Mouse (Mus musculus): ENCODE measurements at regions not wholly inside any gene's neighbourhood (a gene's known extent, or its start where the extent isn't known, plus 50 kb on each side); places are given as distances from the start of the nearest gene placed in this dataset.

DNA sequence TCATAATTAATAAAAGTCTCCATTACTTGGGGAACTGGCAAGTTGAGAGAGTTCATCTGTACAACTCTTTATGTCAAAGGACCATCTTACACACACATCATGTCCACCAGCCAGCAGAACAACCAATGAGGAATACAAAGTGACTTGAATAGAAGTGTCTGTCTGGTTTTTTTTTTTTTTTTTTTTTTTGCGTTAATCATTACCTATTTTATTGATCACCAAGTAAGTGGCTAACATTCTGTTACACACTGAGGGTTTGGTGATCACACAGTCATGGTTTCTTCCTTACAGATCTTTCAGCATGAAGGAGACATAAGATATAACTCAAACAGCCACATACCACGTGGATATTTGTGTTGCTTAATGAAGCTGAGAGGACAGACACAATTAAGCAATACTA lies 147.6 kb upstream of the Adamts3 start:
- no peak for DNase-seq (ENCODE audit: low read depth, low spot score)

DNA sequence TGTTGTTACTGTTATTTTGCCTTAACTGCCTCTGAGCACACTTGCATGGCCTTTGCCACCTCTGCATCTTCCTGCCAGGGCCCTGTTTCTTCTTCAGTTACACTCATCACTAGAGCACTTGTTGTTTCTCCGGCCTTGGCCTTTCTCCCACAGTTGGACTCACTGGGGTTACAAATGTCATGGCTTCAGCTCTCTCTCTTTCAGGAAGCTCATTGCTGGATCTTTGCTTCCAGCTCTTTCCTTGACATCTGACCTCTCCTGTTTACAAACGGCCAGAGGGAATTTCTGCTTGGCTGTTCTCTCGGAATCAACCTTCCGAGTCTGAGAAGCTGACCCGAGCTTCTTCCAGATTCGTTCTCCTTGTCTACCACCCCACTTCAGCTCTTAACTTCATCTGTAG lies 146.6 kb upstream of the Adamts3 start:
- DNase-seq (ENCODE audit: low read depth, low spot score) = no peak

DNA sequence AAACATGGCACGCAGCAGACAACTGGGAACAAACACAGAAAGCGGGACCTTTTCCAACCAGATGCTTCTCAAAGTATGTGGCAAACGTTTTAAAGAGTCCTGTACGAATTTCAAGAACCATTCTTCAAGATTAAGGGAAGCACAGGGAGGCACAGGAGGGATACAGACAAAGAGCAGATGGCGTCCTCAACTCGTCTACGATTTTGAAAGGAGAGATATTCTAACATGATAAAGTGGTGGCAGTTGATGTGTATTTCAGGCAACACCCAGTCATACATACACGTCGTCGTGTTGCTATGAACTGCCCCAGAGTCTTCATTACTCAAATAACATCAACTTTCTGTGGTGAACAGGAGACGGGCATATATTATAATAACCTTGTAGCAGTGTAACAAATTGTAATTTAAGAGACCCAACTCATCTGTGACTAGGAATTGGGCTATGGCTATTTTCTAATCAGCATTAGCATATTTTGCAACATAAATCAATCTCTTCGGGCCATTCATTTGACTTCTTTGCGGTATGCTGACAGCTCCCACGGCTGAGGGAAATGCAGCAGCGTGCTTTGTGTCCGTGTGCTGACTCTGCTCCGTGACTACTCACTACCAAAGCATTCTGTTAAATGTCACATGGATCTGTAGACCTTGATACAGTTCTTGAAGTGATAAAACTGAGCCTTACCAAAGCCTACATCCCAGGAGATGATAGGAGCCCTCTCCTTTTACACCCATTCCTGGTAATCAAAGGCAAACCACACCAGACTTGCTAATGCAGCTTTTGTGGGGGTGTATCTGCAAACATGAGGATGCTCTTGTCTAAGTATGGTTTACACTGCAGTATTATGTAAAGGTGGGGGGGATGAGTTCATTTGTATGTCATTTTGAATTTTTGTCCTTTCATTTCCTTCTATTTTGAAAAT lies 144.0 kb upstream of the Adamts3 start:
- DNase-seq (ENCODE audit: low read depth, low spot score) = no peak

DNA sequence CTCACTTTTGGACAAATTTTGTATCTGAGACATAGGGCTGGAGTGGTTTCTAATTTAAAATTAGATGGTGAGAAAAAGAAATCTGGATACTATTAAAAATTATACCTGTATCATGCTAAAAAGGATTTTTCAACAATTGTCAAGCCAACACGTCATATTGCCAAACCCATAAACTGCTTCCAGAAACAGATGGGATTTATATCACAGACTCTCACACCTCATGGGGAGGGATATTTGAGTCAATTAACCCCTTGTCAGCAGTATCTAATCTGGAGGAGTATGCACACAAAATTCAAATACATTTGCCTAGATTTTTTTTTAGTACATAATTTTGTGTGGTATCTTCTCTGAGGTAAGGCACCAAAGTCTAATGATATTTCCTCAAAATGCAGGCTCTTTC lies 138.3 kb upstream of the Adamts3 start:
- no peak for DNase-seq (ENCODE audit: low read depth, low spot score)

DNA sequence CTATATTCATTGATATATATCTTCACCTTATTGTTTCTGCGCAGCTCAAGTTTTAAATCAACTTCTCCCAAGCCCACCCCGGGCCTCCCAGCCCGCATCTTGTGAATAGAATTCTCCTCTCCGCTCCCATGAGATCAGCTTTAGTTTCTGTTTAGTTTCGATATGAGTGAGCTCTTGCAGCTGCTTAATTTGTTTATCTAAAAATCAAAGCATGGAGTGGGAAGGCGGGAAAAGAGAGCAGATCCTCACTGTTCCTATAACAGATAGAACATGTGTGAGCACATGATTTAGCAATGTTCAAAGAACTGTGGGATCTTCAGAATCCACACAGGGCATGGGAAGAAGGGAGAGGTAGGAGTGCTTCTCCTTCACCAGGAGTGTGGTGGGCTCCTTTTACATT lies 117.6 kb upstream of the Adamts3 start:
- DNase-seq (ENCODE audit: low read depth, low spot score) = no peak

DNA sequence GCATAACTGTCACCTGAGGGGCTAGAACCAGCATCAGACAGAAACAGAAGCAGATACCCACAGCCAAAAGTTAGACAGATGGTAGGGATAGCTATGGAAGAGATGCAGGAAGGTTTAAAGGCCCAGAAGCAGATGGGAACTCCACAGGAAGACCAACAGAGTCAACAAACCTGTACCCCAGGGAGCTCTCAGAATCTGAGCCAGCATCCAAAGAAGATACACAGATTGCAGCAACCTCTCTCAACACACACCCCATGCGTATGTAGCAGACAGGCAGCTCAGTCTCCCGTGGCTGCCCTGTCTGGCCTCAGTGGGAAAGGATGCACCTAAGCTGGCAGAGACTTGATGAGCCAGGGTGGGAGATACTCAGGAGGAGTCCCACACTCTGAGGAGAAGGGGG lies 108.4 kb upstream of the Adamts3 start:
- DNase-seq (ENCODE audit: low read depth, low spot score) = no peak

DNA sequence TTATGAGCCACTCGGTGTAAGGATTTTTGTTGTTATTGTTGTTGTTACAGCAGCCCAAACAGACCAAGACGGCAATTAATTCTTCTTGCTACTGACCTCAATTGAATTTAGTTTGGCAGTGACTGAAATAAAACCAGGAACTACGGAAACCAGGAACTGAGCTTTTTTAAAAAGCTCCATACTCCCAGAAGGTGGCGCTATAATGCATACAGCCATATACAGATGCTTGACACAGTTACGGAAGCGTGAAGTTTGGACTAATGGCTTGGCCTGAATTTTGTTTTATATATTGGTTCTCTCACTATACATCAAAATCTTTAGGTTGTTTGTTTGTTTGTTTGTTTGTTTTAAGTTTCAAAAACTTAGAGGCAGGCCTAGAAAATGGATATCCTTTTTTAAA lies 98.5 kb upstream of the Adamts3 start:
- DNase-seq (ENCODE audit: low read depth, low spot score) = no peak

DNA sequence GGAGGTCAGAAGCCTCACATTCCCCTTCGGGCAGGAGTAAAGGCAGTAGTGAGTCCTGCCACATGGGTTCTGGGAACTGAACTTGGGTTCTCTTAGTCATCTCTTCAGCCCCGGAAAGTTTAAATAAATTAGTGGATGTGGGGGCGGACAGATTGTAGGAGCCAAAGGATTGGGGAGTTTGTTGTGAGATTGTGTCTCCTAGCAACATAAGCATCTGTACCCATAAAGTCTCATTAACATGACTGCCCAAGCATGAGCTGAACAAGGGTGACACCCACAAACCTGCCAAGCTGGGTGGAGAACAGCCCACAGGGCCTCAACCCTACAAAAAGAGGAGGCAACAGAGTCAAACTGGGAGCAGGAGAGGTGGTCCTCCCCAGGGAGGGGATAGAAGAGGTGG lies 97.1 kb upstream of the Adamts3 start:
- no peak for DNase-seq (ENCODE audit: low read depth, low spot score)

DNA sequence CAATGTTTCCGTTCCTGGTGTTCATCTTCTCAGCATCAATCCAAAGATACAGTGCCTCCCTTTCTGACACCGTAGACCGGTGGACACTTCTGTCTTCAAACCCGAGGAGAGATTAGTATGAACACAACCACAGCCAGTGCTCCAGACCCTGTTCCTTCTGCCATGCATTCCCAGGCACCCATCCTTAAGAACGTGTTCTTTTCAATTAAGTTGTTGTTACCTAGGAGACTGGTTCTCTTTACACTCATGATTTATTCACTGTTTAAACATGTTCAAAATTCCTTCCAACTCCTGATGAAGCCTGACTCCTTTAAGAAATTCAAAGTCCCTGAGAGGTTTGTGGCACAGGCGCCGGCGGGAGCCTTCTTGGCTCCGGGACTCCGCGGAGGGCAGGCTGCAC lies 69.5 kb upstream of the Adamts3 start:
- no peak for DNase-seq (ENCODE audit: low read depth, low spot score)

DNA sequence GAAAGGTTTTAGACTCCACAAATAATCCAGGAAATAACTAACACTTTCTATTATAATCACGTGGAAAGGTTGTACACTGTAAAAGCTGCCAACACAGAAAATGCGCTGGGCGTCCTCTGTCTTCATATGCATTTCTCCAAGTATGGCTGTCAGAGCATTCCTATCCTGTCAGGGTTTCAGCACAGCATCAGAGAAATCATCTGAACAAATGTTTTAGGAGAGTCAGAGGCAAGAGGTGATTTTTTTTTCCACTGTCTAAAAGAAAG lies 62.5 kb upstream of the Adamts3 start:
- no peak for DNase-seq (ENCODE audit: low read depth, low spot score)

DNA sequence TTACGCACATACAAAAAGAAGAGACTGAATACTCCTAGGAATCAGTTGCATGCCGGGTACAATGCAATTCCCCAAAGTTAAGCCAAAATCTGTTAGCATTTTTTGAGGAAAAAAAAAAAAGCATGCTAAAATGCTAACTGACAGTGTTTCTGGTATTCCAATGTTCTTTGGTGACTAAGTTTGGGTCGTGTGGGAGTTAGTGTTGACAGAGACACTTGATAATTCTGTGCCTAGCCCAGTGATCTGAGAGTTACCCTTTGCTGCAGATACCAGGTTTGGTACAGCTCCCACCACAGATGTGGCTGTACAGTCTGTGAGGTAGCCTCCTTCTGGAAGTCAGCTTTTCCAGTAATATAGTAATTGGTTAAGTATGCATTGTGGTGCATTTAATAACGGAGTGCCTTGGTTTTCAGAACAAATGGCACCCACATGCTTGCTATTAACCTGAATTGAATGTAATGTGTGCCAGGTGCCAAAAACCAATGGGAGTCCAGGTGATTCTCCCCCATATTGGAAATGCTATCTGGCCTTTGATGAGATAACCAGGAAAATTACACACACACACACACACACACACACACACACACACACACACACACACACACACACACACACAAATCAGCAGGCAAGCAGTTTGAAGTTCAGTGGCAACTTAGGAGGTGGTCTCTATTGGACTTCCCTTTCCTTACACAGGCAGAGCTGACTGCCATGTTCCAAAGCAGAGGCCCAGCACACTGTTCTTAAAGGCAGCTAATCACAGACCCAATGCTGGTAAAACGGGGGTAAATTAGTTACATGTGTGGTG lies 61.9 kb upstream of the Adamts3 start:
- DNase-seq (ENCODE audit: low read depth, low spot score) = peak; percentile 35

DNA sequence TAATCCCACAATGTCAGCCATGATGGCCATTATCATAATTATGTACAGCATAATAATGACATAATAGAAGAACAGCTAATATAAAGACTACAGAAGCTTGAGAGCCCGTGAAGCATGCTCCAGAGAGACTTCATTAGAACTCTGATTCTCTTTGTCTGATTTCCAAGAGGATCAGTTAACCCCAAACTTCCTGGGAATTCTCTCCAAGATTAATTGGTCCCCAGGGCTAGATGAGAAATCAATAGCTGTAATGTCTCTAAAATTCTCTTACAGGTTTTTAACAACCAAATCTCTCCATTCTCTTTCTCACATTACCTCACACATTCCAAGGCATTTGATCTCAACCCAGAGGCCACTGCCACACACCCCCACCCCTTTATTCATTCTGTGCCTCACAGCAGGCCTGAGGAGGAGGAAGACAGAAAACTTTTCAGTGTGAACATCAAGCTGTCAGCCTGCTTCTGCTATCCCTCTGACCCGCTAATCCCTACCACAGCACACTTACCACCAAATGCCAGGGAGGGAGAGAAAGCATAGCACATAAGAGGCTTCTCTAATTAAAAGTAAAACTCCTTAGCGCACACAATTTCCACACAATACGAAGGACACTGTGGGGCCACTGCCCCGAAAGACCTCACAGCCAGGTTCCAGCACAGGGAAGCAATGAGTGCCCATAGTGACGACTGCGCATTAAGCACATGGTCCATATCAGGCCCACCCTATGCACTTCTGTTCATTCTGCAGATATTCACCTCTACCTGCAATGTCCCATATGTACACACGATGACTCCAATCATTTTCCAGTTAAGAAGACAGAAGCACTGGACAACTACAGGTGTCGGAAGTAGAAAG lies 60.4 kb upstream of the Adamts3 start:
- no peak for DNase-seq (ENCODE audit: low read depth, low spot score)

DNA sequence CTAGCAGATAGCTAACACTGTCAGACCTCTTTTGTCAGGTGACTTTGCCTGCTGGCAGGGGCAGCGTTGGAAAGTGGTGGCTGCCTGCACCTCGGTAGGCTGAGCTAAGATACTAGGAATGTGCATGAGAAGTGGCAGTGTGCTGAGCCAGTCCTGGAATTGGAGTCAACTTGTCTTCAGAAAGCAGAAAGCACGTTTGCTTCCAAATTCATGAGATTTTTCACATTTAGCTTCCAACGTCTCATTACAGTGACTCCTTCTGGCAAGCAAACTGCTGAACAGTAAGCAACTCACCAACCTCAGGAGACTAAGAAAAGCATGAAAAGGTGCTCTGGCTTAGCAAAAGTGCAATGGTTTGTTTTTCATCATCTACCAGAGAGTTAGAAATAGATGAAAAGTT lies 59.1 kb upstream of the Adamts3 start:
- no peak for DNase-seq (ENCODE audit: low read depth, low spot score)

DNA sequence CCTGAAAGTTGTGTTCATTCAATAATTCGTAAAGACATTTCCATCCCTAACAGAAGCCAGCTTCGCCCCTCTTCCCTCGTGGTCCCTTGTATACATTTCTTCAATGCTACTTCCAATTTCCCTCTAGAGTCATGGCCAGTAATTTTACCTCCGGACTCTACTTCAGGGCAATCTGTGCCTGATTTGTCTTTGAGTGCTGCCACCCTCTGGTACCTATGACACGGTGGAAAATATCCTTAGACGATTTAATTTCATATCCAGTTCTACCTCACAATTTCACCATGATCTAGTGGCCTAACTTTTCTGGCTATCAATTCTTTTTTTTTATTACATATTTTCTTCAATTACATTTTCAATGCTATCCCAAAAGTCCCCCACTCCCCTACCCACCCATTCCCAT lies 49.9 kb upstream of the Adamts3 start:
- no peak for DNase-seq (ENCODE audit: low read depth, low spot score)

Data from forelimb bud, embryonic 11.5 days (tissue).